Mouse (Mus musculus): ENCODE results near the gene Olfr58. TPM values are rescaled to one million over a fixed set of nuclear protein-coding genes. Genes with fewer than 3 reads are reported as not detected.
"Not testable (repeated sequence)": the region's sequence is repeated elsewhere in the genome, so short reads cannot be mapped to it uniquely, and the experiment has no call there.

Olfr58 gene
- total RNA-seq (2015; ENCODE audit: low replicate concordance) (not detected in 2 replicates), total RNA-seq (2017; ENCODE audit: low replicate concordance) (not detected in 2 replicates)

- no peak for ATAC-seq (replicated peaks; ENCODE audit: low FRiP score, poor library complexity, severe bottlenecking)
Measured at GRCm38 (mm10) chr9:19779983-19780382, at the start of gene Olfr58. Olfr58 (plus strand) TSS chr9:19780283.

GRCm38 (mm10) chr9:19769136-19769535 is 10.9 kb upstream of the Olfr58 start:
- no peak for ATAC-seq (replicated peaks; ENCODE audit: low FRiP score, poor library complexity, severe bottlenecking)

- ATAC-seq (replicated peaks; ENCODE audit: low FRiP score, poor library complexity, severe bottlenecking): no peak
Measured at GRCm38 (mm10) chr9:19769701-19770100, 10.4 kb upstream of the Olfr58 start.

- ATAC-seq (replicated peaks; ENCODE audit: low FRiP score, poor library complexity, severe bottlenecking): no peak
Measured at GRCm38 (mm10) chr9:19803000-19803399, 22.9 kb downstream of the Olfr58 start.

GRCm38 (mm10) chr9:19804606-19805005 is 24.5 kb downstream of the Olfr58 start, which contains the start of gene Olfr859:
Olfr859 (plus strand) TSS chr9:19804906.
- not testable (repeated sequence) for ATAC-seq (replicated peaks; ENCODE audit: low FRiP score, poor library complexity, severe bottlenecking)

Other genes with a start within 250 kb of the Olfr58 start
- gene Olfr853, start 239.2 kb upstream of the Olfr58 start, total RNA-seq (2015; ENCODE audit: low replicate concordance): not detected in 2 replicates
- not detected in 2 replicates for gene Olfr853, start 239.2 kb upstream of the Olfr58 start, total RNA-seq (2017; ENCODE audit: low replicate concordance)
- gene Olfr854, start 212.9 kb upstream of the Olfr58 start, total RNA-seq (2015; ENCODE audit: low replicate concordance): not detected in 2 replicates
- not detected in 2 replicates for gene Olfr854, start 212.9 kb upstream of the Olfr58 start, total RNA-seq (2017; ENCODE audit: low replicate concordance)
- gene Olfr855, start 197.7 kb upstream of the Olfr58 start, total RNA-seq (2015; ENCODE audit: low replicate concordance): not detected in 2 replicates
- gene Olfr855, start 197.7 kb upstream of the Olfr58 start, total RNA-seq (2017; ENCODE audit: low replicate concordance): not detected in 2 replicates
- gene Zfp317, start 158.2 kb upstream of the Olfr58 start, total RNA-seq (2015; ENCODE audit: low replicate concordance): 1.3 and 2.3 TPM in 2 replicates
- 3.8 and 4.7 TPM in 2 replicates for gene Zfp317, start 158.2 kb upstream of the Olfr58 start, total RNA-seq (2017; ENCODE audit: low replicate concordance)
- gene Olfr857, start 70.8 kb upstream of the Olfr58 start, total RNA-seq (2015; ENCODE audit: low replicate concordance): not detected in 2 replicates
- gene Olfr857, start 70.8 kb upstream of the Olfr58 start, total RNA-seq (2017; ENCODE audit: low replicate concordance): not detected in 2 replicates
- gene Olfr859, start 24.6 kb downstream of the Olfr58 start, total RNA-seq (2015; ENCODE audit: low replicate concordance): not detected in 2 replicates
- under 0.01 TPM in 1 of 2 replicates, not detected in the other for gene Olfr859, start 24.6 kb downstream of the Olfr58 start, total RNA-seq (2017; ENCODE audit: low replicate concordance)
- gene Olfr860, start 69.5 kb downstream of the Olfr58 start, total RNA-seq (2015; ENCODE audit: low replicate concordance): not detected in 2 replicates
- gene Olfr860, start 69.5 kb downstream of the Olfr58 start, total RNA-seq (2017; ENCODE audit: low replicate concordance): not detected in 2 replicates
- not detected in 2 replicates for gene Olfr862, start 107.7 kb downstream of the Olfr58 start, total RNA-seq (2015; ENCODE audit: low replicate concordance)
- gene Olfr862, start 107.7 kb downstream of the Olfr58 start, total RNA-seq (2017; ENCODE audit: low replicate concordance): not detected in 2 replicates
- not detected in 2 replicates for gene Olfr77, start 136.6 kb downstream of the Olfr58 start, total RNA-seq (2015; ENCODE audit: low replicate concordance)
- 0.56 TPM in 1 of 2 replicates, not detected in the other for gene Olfr77, start 136.6 kb downstream of the Olfr58 start, total RNA-seq (2017; ENCODE audit: low replicate concordance)
- not detected in 2 replicates for gene Olfr866, start 247.8 kb downstream of the Olfr58 start, total RNA-seq (2015; ENCODE audit: low replicate concordance)
- not detected in 2 replicates for gene Olfr866, start 247.8 kb downstream of the Olfr58 start, total RNA-seq (2017; ENCODE audit: low replicate concordance)